Mouse (Mus musculus) midbrain, embryonic 14.5 days (tissue): Measurements from ENCODE around the gene Ccdc88a. TPM values are rescaled to one million over a fixed set of nuclear protein-coding genes. Genes with fewer than 3 reads are reported as not detected.
A peak's percentile ranks its signal among the peaks of the same experiment; 100 is the strongest.

ENCODE experiments used
- ATAC-seq: fragments of 200-750 bp; cut with Nextera tagmentation; 2 replicates; pipeline ENCODE4 v1.8.0; 2017; ENCODE audit warnings: moderate number of reproducible peaks, moderate library complexity; ENCODE audit not compliant: low FRiP score, low TSS enrichment
- DNase-seq: peaks from one replicate; pipeline ENCODE4 v3.0.0-alpha.2; 2015
- H3K27ac ChIP-seq: fragments of 300-500 bp; sonication (generic); replicated peaks from 2 replicates; pipeline ENCODE4 v1.5.1; 2014; ENCODE audit warnings: mild to moderate bottlenecking, low read depth, low read length, moderate library complexity
- H3K27me3 ChIP-seq: fragments of 300-500 bp; sonication (generic); 2 replicates; pipeline ENCODE4 v1.6.1; 2014; ENCODE audit warnings: low read length, control low read depth, mixed read lengths; ENCODE audit not compliant: control insufficient read depth, insufficient read depth
- H3K36me3 ChIP-seq: fragments of 300-500 bp; sonication (generic); 2 replicates; pipeline ENCODE4 v1.6.1; 2014; ENCODE audit warnings: low read length, control low read depth; ENCODE audit not compliant: control insufficient read depth, insufficient read depth
- H3K4me1 ChIP-seq: fragments of 300-500 bp; sonication (generic); 2 replicates; pipeline ENCODE4 v1.6.1; 2014; ENCODE audit warnings: mild to moderate bottlenecking, antibody characterized with exemption, low read length, control low read depth; ENCODE audit not compliant: control insufficient read depth, insufficient read depth
- H3K4me2 ChIP-seq: fragments of 300-500 bp; sonication (generic); 2 replicates; pipeline ENCODE4 v1.6.1; 2014; ENCODE audit warnings: mild to moderate bottlenecking, low read length, moderate library complexity
- H3K4me3 ChIP-seq: fragments of 300-500 bp; sonication (generic); replicated peaks from 2 replicates; pipeline ENCODE4 v1.5.1; 2014; ENCODE audit warnings: low read depth, low read length
- H3K9ac ChIP-seq: fragments of 300-500 bp; sonication (generic); replicated peaks from 2 replicates; pipeline ENCODE4 v1.6.1; 2014; ENCODE audit warnings: mild to moderate bottlenecking, low read length, moderate library complexity
- H3K9me3 ChIP-seq: fragments of 300-500 bp; sonication (generic); 2 replicates; pipeline ENCODE4 v1.6.1; 2016; ENCODE audit warnings: low read length, control low read depth, mixed read lengths; ENCODE audit not compliant: control insufficient read depth
- WGBS: fragments of 180-500 bp; shearing (Covaris S2); extraction: QIAGEN DNeasy Blood & Tissue Kit; methylation state at CpG from one replicate; pipeline ENCODE4 v1.1.7; 2014; 5-methylcytosine and 5-hydroxymethylcytosine counted together
- polyA plus RNA-seq: library from polyadenylated mRNA; unstranded; fragments of >200 nt; fragmentation: Nextera tagmentation; extraction: Ambion mirVana; gene quantifications from 2 replicates; pipeline ENCODE4 v1.2.1, GENCODE M21; 2014

Ccdc88a gene
- polyA plus RNA-seq, 1 experiment from 2014 or later = 73.3 TPM

- no peaks in the 10 kb centered on the region for H3K4me1 ChIP-seq
- WGBS = 92% methylated on average over 2 of the region's 2 CpGs
- no peak for DNase-seq
Observed at GRCm38 (mm10) chr11:29400374-29400773, 26.9 kb downstream of the Ccdc88a start.

DNA sequence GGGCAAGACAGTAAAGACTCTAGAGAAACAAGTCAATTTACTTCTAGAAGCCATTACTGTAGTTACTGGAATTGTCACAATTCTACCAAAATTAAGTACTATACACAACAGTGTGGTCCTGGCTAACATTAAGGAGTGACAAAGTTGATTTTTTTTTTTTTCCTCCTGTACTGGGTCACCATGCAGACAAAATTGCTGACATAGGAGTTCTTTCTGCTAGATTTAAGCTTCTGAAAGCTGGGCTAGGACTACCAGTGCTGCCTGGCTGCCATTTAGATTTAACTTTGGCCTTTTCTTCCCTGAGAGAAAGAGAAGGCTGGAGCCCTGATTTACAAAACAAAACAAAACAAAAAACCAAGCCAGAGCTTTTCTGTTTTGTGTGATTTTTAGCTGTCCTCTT lies 32.8 kb downstream of the Ccdc88a start:
- no peak overlapping the region for H3K27ac ChIP-seq
- peaks cover 5% of the 10 kb centered on the region; the same call in 1 of the 2 replicates for H3K36me3 ChIP-seq
- H3K4me3 ChIP-seq = no peak overlapping the region
- no peaks in the 10 kb centered on the region for H3K27me3 ChIP-seq
- H3K4me2 ChIP-seq = no peak overlapping the region
- DNase-seq = no peak
- no peaks in the 10 kb centered on the region for H3K9me3 ChIP-seq
- H3K9ac ChIP-seq = no peak overlapping the region
- H3K4me1 ChIP-seq = no peaks in the 10 kb centered on the region
- ATAC-seq = no peak

More at GRCm38 (mm10) chr11:29400374-29400773, 26.9 kb downstream of the Ccdc88a start:
- no peak for ATAC-seq
- no peaks in the 10 kb centered on the region for H3K9me3 ChIP-seq
- H3K27ac ChIP-seq = no peak overlapping the region
- H3K9ac ChIP-seq = no peak overlapping the region
- no peaks in the 10 kb centered on the region for H3K27me3 ChIP-seq
- H3K4me2 ChIP-seq = no peak overlapping the region
- H3K4me3 ChIP-seq = no peak overlapping the region
- peaks cover 6% of the 10 kb centered on the region; the same call in 1 of the 2 replicates for H3K36me3 ChIP-seq

DNA sequence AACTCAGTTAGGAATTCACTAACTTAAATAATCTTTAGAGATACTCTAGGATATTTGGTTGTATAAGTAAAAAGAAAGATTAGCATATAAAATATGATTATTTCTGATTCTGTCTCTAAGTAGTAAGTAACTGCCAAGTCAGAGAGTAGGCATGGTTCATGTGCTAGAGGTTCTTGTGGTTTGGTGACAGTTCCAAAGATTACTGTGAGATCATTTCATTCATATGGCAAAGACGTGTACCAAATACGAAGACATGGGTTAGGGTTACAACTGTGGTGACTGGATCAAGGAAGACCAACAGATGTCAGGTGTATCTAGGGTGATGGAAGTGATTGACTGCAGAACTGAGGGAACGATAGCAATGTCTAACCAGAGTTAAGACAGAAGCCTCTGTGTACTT lies 50.0 kb downstream of the Ccdc88a start:
- Histone ChIP-seq H3K9ac (no peak overlapping the region), H3K36me3 (peaks cover 7% of the 10 kb centered on the region; the same call in 1 of the 2 replicates), H3K4me2 (no peak overlapping the region), H3K9me3 (no peaks in the 10 kb centered on the region), H3K27me3 (no peaks in the 10 kb centered on the region), H3K4me3 (no peak overlapping the region), H3K27ac (no peak overlapping the region), H3K4me1 (no peaks in the 10 kb centered on the region)
- WGBS = 95% methylated on average over 3 of the region's 3 CpGs
- no peak for DNase-seq
- ATAC-seq = no peak

DNA sequence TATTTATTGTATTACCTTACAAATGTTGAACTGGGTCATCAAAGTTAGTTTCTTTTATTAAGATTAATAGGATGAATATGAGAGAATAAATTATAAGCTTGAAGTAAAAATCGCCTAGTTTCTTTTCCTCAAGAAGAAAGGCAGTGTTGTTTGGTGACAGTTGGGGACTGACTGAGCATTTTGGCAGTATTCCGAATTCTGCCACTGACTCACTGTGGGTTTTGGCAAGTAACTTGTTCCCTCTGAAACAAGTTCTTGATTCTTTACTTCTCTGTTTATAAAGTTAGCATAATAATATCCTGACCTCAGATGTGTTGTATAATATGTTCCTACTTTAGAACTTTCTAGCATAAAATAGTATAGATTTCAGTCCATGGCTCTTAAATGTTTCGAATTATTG lies 55.3 kb downstream of the Ccdc88a start:
- Histone ChIP-seq H3K9me3 (no peaks in the 10 kb centered on the region), H3K27me3 (no peaks in the 10 kb centered on the region), H3K4me1 (no peaks in the 10 kb centered on the region), H3K36me3 (peaks cover 26% of the 10 kb centered on the region), H3K9ac (no peak overlapping the region), H3K27ac (no peak overlapping the region), H3K4me2 (no peak overlapping the region), H3K4me3 (no peak overlapping the region)
- DNase-seq (peak; percentile 41), ATAC-seq (no peak)
- WGBS = 86% methylated on average over 3 of the region's 3 CpGs

GRCm38 (mm10) chr11:29431011-29431410 lies 57.6 kb downstream of the Ccdc88a start:
- no peak for DNase-seq
- 98% methylated on average over 1 of the region's 1 CpGs for WGBS
- Histone ChIP-seq H3K4me1 (no peaks in the 10 kb centered on the region), H3K27ac (no peak overlapping the region), H3K4me3 (no peak overlapping the region), H3K36me3 (peaks cover 19% of the 10 kb centered on the region), H3K9ac (no peak overlapping the region), H3K9me3 (no peaks in the 10 kb centered on the region), H3K27me3 (no peaks in the 10 kb centered on the region), H3K4me2 (no peak overlapping the region)
- no peak for ATAC-seq

DNA sequence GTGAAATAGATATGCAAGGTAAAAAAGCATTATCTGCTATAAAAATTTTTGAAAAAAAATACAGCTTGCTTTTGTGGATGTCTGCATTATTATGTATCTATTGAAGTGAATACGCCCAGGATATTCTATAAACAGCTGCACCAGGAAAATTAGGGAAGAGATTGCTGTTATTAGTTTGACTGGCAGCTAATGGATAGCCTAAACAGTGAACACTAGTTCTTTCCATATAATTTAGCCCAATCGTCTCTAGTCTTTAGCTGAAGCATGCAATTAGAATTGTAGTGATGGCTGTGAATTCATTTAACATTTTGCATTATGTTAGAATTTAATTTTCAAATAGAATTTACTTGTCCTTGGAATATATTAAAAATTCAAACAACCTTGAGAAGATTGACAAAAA lies 75.3 kb downstream of the Ccdc88a start:
- no peak overlapping the region for H3K4me3 ChIP-seq
- H3K4me2 ChIP-seq = no peak overlapping the region
- DNase-seq = no peak
- no peak for ATAC-seq
- peaks cover 29% of the 10 kb centered on the region for H3K36me3 ChIP-seq
- no peaks in the 10 kb centered on the region for H3K27me3 ChIP-seq
- no peak overlapping the region for H3K27ac ChIP-seq
- no peak overlapping the region for H3K9ac ChIP-seq
- no peaks in the 10 kb centered on the region for H3K9me3 ChIP-seq
- H3K4me1 ChIP-seq = no peaks in the 10 kb centered on the region
- WGBS = 82% methylated on average over 2 of the region's 2 CpGs

GRCm38 (mm10) chr11:29474676-29475075 lies 101.2 kb downstream of the Ccdc88a start:
- Histone ChIP-seq H3K9me3 (no peaks in the 10 kb centered on the region), H3K9ac (no peak overlapping the region), H3K27ac (no peak overlapping the region), H3K27me3 (no peaks in the 10 kb centered on the region), H3K4me2 (no peak overlapping the region), H3K36me3 (peaks cover 37% of the 10 kb centered on the region), H3K4me1 (no peaks in the 10 kb centered on the region), H3K4me3 (no peak overlapping the region)
- ATAC-seq (no peak), DNase-seq (no peak)

- ATAC-seq = no peak
- Histone ChIP-seq H3K4me1 (no peaks in the 10 kb centered on the region), H3K27ac (no peak overlapping the region), H3K4me2 (no peak overlapping the region), H3K9me3 (no peaks in the 10 kb centered on the region), H3K27me3 (no peaks in the 10 kb centered on the region), H3K36me3 (peaks cover 48% of the 10 kb centered on the region), H3K4me3 (no peak overlapping the region), H3K9ac (no peak overlapping the region)
- whole genome bisulfite sequencing = 100% methylated on average over 1 of the region's 1 CpGs
- DNase-seq = no peak
Observed at GRCm38 (mm10) chr11:29493135-29493534, 119.7 kb downstream of the Ccdc88a start.

GRCm38 (mm10) chr11:29496962-29497361 lies 123.5 kb downstream of the Ccdc88a start:
- Histone ChIP-seq H3K9ac (no peak overlapping the region), H3K27ac (no peak overlapping the region), H3K9me3 (no peaks in the 10 kb centered on the region), H3K27me3 (no peaks in the 10 kb centered on the region), H3K36me3 (peaks cover 46% of the 10 kb centered on the region), H3K4me2 (no peak overlapping the region), H3K4me3 (no peak overlapping the region), H3K4me1 (no peaks in the 10 kb centered on the region)
- ATAC-seq (no peak), DNase-seq (no peak)
- WGBS = 97% methylated on average over 3 of the region's 3 CpGs
